Mouse (Mus musculus) testis, postnatal 14 days (tissue): ENCODE results near the gene Zswim9.
A peak's percentile ranks its signal among the peaks of the same experiment; 100 is the strongest.
"Not testable (repeated sequence)": the region's sequence is repeated elsewhere in the genome, so short reads cannot be mapped to it uniquely, and the experiment has no call there.

Experiments used
- DNase-seq: peaks from one replicate; pipeline ENCODE4 v3.0.0; 2021; ENCODE audit warnings: low spot score

The Zswim9 gene

GRCm38 (mm10) chr7:13278308-13278891 is at the start of gene Zswim9:
Gene Zswim9 (minus strand): TSS chr7:13278721.
- peak; percentile 93 for DNase-seq

DNA sequence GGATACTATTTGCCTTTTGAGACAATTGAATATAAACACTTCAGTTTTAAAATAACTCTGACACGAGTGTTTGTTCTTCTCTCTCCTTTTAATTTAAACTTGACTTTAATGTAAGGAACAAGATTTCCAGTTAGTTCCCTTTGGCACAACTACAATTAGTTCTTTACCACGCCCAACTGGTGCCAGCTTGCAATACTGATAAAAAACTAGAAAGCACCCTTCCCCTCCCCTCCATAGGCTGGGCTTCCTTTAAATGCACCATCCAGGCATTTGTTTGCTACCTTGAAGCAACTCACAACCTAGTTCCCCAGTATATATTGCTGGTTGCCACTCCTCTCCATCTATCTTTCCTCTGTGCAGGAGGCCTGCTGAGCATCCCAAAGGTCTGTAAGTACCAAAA is 45.8 kb upstream of the Zswim9 start, which contains the start of gene Pla2g4c:
TSS of gene Pla2g4c (plus strand) at position 340 of the 400 bp plus-strand sequence.
- DNase-seq = no peak

DNA sequence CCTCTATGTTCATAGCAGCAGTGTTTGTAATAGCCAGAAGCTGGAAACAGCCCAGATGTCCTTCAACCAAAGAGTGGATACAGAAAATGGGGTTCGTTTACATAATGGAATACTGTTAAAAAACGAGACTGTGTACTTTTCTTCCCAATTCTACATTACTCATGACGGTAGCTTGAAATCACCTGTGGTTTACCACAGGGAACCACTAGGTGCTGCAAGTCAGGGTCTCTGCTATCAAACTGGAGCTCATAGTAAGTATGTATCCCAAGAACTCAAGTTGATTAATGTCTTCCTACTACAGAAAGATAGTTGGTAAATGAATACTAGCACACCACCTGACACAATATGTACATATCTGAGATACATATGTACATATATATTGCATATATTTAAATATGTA is 42.9 kb upstream of the Zswim9 start:
- no peak for DNase-seq

- DNase-seq = peak; percentile 27
Measured at GRCm38 (mm10) chr7:13314095-13314597, 35.6 kb upstream of the Zswim9 start.

- no peak for DNase-seq
Measured at GRCm38 (mm10) chr7:13311401-13311800, 32.9 kb upstream of the Zswim9 start.

- DNase-seq = no peak
Measured at GRCm38 (mm10) chr7:13310493-13311199, 32.1 kb upstream of the Zswim9 start.

- DNase-seq = no peak
Measured at GRCm38 (mm10) chr7:13309407-13309806, 30.9 kb upstream of the Zswim9 start.

GRCm38 (mm10) chr7:13303372-13303771 is 24.9 kb upstream of the Zswim9 start:
- DNase-seq = no peak

- no peak for DNase-seq
Measured at GRCm38 (mm10) chr7:13302780-13303179, 24.3 kb upstream of the Zswim9 start.

- no peak for DNase-seq
Measured at GRCm38 (mm10) chr7:13301643-13302042, 23.1 kb upstream of the Zswim9 start.

- no peak for DNase-seq
Measured at GRCm38 (mm10) chr7:13298821-13299220, 20.3 kb upstream of the Zswim9 start.

DNA sequence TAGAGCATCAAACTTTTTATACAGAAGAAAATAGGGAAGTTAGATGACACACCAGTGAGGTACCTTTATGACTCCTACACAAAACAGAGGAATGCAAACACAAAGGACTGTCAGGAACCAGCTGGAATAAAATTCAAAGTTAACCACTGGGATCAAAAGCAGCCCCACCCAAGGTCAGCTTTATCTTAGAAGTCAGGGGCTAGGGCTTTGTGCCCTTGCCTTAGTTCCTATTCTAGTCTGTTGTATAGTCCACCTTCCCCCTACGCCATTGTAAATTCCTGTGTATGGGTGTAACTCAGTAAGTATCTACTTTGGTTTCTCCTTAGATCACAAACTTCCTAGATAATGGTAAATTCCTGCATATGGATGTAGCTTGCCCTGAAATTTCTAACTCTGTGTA is 19.1 kb upstream of the Zswim9 start:
- no peak for DNase-seq

DNA sequence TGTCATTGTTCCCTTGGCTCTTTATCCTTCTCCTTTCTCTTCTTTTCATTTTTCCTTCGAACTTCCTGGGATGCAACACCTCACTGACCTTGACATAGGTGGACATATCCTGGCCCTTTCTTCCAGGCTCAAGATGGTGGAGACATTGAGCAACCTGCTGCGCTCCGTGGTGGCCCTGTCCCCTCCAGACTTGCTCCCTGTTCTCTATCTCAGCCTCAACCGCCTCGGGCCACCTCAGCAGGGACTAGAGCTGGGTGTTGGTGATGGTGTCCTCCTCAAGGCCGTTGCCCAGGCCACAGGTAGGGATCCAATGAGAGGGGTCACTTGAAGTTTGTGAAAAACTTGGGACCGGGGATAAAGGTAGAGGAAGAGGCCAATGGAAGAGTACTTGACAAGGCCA is 16.7 kb upstream of the Zswim9 start:
- no peak for DNase-seq

DNA sequence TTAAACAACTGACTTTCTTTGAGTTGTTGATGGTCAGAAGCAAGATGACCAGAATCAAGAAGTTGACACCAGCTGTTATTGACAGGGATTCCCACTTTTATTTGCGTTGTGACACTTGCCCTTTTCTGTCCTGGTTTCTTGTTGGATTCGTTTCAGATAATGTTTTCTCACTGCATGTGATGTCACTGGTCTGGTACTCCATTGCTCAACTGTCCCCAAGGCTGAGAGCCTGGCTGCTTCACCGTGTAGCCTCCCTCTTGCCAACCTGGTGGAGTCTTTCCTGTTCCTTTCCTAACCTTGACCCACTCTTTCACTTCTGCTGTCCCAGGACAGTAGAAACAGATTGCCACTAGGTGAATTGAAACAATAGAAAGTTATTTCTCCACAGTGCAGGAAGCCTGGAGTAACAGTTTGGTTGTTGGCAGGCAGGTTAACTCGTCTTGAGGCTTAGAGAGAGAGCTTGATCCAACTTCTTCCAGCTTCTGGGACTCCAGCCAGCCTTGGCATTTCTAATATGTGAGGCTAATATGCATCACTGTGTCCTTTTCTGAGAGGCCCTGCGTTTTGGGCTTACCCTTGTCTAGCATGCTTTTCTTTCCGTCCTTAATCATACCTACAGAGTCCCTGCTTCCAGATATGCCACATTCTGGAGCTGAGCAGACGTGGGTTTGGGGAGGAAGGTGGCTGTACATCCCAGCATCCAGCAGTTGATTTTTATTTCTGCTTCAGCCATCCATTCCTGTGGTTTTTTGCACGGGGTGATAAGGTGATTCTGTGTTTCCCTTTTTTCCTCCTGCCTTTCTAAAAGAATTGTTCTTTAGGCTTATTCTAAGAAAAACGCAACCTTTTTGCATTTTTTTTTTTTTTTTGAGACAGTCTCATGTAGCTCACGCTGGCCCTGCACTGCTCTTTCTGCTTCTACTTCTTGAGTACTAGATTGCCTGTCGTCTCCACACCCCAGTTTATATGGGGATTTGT is 15.6 kb upstream of the Zswim9 start:
- no peak for DNase-seq

GRCm38 (mm10) chr7:13291370-13291769 is 12.8 kb upstream of the Zswim9 start:
- no peak for DNase-seq

DNA sequence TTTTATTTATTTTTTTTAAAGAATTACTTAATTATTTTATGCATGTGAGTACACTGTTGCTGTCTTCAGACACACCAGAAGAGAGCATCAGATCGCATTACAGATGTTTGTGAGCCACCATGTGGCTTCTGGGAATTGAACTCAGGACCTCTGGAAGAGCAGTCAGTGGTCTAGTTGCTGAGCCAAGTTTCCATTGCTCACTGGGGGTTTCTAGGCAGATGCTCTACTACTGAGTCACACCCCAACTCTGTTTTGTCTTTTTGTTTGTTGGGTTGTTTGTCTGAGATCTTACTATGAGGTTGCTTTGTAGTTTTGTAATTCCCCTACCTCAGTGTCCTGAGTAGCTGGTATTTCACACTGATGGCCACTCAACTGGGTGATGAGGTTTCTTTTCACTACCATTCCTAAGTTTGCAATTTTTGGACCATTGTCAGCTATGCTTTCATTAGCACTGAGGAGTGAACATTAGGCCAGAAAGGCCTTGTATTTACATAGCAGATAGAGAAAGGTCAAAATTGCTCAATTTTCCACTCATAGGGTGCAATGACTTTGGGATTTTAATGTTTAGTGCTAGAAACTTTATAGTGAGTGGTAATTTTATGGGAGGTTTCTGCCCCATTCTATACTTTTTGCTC is 11.6 kb upstream of the Zswim9 start:
- DNase-seq = no peak

DNA sequence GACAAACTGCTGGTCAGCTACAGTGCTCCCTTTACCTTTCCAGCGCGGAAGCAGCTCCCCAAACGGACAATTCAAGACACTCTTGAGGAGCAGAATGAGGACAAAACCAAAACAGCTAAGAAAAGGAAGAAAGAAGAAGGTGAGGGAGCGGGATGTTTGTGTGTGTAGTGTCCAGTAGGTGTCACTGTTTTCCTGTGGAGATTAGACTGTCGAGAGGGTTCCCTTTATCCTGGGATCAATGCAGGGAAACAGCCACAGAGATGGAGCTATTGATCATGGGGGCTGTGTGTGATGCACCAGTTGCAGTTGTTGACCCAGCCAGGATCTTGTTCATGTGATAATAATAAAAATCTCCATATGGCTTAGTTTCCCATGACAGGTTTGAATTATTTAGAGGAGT is 10.1 kb upstream of the Zswim9 start:
- no peak for DNase-seq

- DNase-seq = not testable (repeated sequence)
Measured at GRCm38 (mm10) chr7:13278957-13279356, 436 bp upstream of the Zswim9 start.

GRCm38 (mm10) chr7:13277833-13278232 is 688 bp downstream of the Zswim9 start:
- DNase-seq = no peak

GRCm38 (mm10) chr7:13277081-13277480 is 1.4 kb downstream of the Zswim9 start, which contains the start of gene Lig1:
Gene Lig1 (plus strand): TSS chr7:13277283.
- no peak for DNase-seq

DNA sequence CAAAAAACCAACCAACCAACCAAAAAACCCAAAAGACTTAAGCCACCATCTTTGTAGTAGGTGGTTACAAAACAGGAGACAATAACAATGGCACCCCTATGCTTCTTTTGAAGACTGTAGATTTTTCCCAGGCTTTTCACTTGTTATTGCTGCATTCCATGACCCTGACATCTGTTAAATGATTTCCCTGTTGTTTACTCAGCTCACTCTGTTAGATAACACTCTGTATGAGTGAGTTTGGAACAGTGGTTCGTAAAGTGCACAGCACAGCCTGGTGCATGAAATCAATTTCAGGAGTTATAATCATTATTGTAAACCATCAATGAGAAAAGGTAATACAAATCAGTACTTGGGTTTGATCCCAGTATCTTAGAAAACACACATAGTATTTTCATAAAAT is 6.8 kb downstream of the Zswim9 start:
- DNase-seq = no peak

DNA sequence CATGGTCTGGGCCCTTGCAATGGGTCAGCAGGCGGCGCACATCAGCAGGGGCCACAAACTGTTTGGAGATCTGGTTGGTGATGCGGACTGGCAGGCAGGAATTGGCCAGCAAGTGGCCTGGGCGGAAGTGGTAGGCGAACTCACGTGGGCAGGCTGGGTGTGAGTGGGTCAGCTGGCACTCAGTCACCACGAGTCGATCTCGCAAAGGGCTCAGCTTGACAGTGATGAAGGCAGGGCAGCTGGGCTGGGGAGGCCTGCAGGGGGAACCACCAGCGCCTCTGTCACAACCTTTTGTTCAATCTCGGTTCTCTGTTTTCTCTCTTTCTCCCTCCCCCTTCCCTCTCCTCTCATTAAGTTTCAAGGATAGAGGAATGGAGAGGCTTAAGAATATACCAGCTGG is 9.1 kb downstream of the Zswim9 start:
- DNase-seq = no peak
